Mouse (Mus musculus) adrenal gland, postnatal 36 days (tissue): Measurements from ENCODE around the gene Tfcp2. TPM values are rescaled to one million over a fixed set of nuclear protein-coding genes. Genes with fewer than 3 reads are reported as not detected.
A peak's percentile ranks its signal among the peaks of the same experiment; 100 is the strongest.

Experiments
- DNase-seq, 2 experiments: peaks; one replicate each; pipeline ENCODE4 v3.0.0; 2021; ENCODE audit warnings: mixed read lengths in 1 of 2
- total RNA-seq, 2 experiments: library from RNA; stranded (reverse); gene quantifications; 2 replicates each; pipeline ENCODE4 v1.2.3; 2021

Gene Tfcp2
- total RNA-seq, 2 experiments from 2014 or later = 17.6 to 20.0 TPM

GRCm38 (mm10) chr15:100487050-100487449, 64.8 kb downstream of the Tfcp2 start:
- DNase-seq = peak; percentile 45 to 48

- no peak for DNase-seq
These were observed 65.4 kb downstream of the Tfcp2 start for GRCm38 (mm10) chr15:100486450-100486849.

- DNase-seq = peak; percentile 62 to 65
These were observed 66.2 kb downstream of the Tfcp2 start for GRCm38 (mm10) chr15:100485576-100485975.

GRCm38 (mm10) chr15:100478925-100479324, 72.9 kb downstream of the Tfcp2 start:
- no peak for DNase-seq

GRCm38 (mm10) chr15:100478351-100478750, 73.5 kb downstream of the Tfcp2 start:
- no peak for DNase-seq

GRCm38 (mm10) chr15:100473926-100474503, 77.8 kb downstream of the Tfcp2 start:
- no peak for DNase-seq

- no peak for DNase-seq
These were observed 81.8 kb downstream of the Tfcp2 start for GRCm38 (mm10) chr15:100470037-100470436.

GRCm38 (mm10) chr15:100469189-100469545, 82.6 kb downstream of the Tfcp2 start:
- DNase-seq = no peak

- DNase-seq = peak; percentile 93 to 96
These were observed 83.3 kb downstream of the Tfcp2 start, which contains the start of gene Letmd1 for GRCm38 (mm10) chr15:100468295-100469188. Gene Letmd1, plus strand, starts transcription at chr15:100469023.

GRCm38 (mm10) chr15:100467738-100468137, 84.1 kb downstream of the Tfcp2 start:
- no peak for DNase-seq

- no peak for DNase-seq
These were observed 86.4 kb downstream of the Tfcp2 start for GRCm38 (mm10) chr15:100465432-100465831.

GRCm38 (mm10) chr15:100463712-100464111, 88.1 kb downstream of the Tfcp2 start:
- DNase-seq = peak; percentile 82 to 83

- DNase-seq = peak in 1 of 2 experiments; percentile 25
These were observed 89.7 kb downstream of the Tfcp2 start for GRCm38 (mm10) chr15:100462086-100462485.

GRCm38 (mm10) chr15:100461646-100462045, 90.2 kb downstream of the Tfcp2 start:
- DNase-seq = peak in 1 of 2 experiments; percentile 39

- DNase-seq = peak; percentile 62 to 74
These were observed 90.9 kb downstream of the Tfcp2 start for GRCm38 (mm10) chr15:100460942-100461341.

GRCm38 (mm10) chr15:100458055-100458454, 93.8 kb downstream of the Tfcp2 start:
- peak; percentile 77 to 85 for DNase-seq

GRCm38 (mm10) chr15:100457340-100457739, 94.5 kb downstream of the Tfcp2 start:
- peak; percentile 76 to 78 for DNase-seq

GRCm38 (mm10) chr15:100456356-100456991, 95.3 kb downstream of the Tfcp2 start:
- no peak for DNase-seq

GRCm38 (mm10) chr15:100452486-100452885, 99.3 kb downstream of the Tfcp2 start:
- no peak for DNase-seq

- peak in 1 of 2 experiments; percentile 52 for DNase-seq
These were observed 100.6 kb downstream of the Tfcp2 start for GRCm38 (mm10) chr15:100451245-100451644.

GRCm38 (mm10) chr15:100449495-100449894, 102.3 kb downstream of the Tfcp2 start:
- DNase-seq = no peak

GRCm38 (mm10) chr15:100448572-100448971, 103.2 kb downstream of the Tfcp2 start:
- no peak for DNase-seq
